Mouse (Mus musculus) liver, embryonic 12.5 days (tissue): ENCODE data around the gene Cenpb. TPM values are rescaled to one million over a fixed set of nuclear protein-coding genes. Genes with fewer than 3 reads are reported as not detected.
A peak's percentile ranks its signal among the peaks of the same experiment; 100 is the strongest.

Experiments
- ATAC-seq: fragments of 200-750 bp; cut with Nextera tagmentation; 2 replicates; pipeline ENCODE4 v1.8.0; 2017; ENCODE audit warnings: moderate number of reproducible peaks, mild to moderate bottlenecking, moderate library complexity
- H3K27ac ChIP-seq: fragments of 300-500 bp; sonication (generic); 2 replicates; pipeline ENCODE4 v1.5.1; 2016; ENCODE audit warnings: mild to moderate bottlenecking
- H3K27me3 ChIP-seq: fragments of 300-500 bp; sonication (generic); replicated peaks from 2 replicates; pipeline ENCODE4 v1.6.1; 2016; ENCODE audit warnings: mild to moderate bottlenecking, moderate library complexity
- H3K36me3 ChIP-seq: fragments of 300-500 bp; sonication (generic); 2 replicates; pipeline ENCODE4 v1.6.1; 2016; ENCODE audit warnings: mild to moderate bottlenecking, moderate library complexity
- H3K4me1 ChIP-seq: fragments of 300-500 bp; sonication (generic); 2 replicates; pipeline ENCODE4 v1.6.1; 2016
- H3K4me2 ChIP-seq: fragments of 300-500 bp; sonication (generic); 2 replicates; pipeline ENCODE4 v1.6.1; 2016; ENCODE audit warnings: mild to moderate bottlenecking, moderate library complexity
- H3K4me3 ChIP-seq: fragments of 300-500 bp; sonication (generic); 2 replicates; pipeline ENCODE4 v1.5.1; 2016; ENCODE audit warnings: mild to moderate bottlenecking, moderate library complexity
- H3K9ac ChIP-seq: fragments of 300-500 bp; sonication (generic); 2 replicates; pipeline ENCODE4 v1.6.1; 2016; ENCODE audit warnings: mild to moderate bottlenecking, moderate library complexity
- H3K9me3 ChIP-seq: fragments of 300-500 bp; sonication (generic); replicated peaks from 2 replicates; pipeline ENCODE4 v1.6.1; 2016; ENCODE audit warnings: mild to moderate bottlenecking, moderate library complexity
- WGBS: fragments of 180-500 bp; shearing (Covaris S2); methylation state at CpG from one replicate; pipeline ENCODE4 v1.1.7; 2016; ENCODE audit not compliant: insufficient replicate concordance; 5-methylcytosine and 5-hydroxymethylcytosine counted together
- polyA plus RNA-seq: library from polyadenylated mRNA; unstranded; fragments of >200 nt; fragmentation: Nextera tagmentation; extraction: Ambion mirVana; gene quantifications from 2 replicates; pipeline ENCODE4 v1.2.1, GENCODE M21; 2016

Cenpb gene
- polyA plus RNA-seq, 1 experiment from 2014 or later: 6.5 TPM

DNA sequence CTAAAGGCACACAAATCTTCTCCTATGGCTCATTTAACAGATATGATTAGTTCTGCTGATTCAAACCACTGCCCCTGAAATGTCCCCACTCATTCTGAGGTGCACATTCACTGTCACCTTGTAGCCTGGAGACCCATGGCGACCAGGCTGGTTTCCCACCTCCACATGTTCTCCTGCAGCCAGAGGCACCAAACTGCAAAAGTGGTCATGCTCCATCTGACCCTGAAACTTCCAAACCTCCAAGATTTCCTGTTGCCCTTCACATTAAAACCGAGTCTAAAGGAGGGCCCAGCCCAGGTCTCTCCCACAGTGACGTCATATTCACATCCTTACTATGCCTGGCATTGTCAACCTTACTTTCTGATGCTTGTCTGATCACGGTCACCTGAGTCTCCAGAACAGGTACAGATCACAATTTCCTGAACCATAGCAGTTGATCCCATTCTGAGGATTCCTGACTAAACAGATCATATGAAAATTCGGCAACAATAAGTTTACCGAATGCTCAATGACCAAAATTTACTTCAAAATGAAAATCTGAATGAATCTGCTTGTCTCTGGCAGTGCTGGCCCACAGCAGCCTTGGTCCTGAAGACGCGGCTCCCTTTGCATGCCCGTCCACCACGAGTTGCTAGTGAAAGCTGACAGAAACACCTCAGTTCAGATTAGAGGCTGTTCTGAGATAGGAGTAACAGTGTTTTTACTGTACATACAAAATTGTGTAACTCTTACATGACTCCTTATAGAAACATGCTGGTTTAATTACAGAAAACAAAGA is 47.6 kb downstream of the Cenpb start:
- peaks cover 17% of the 10 kb centered on the region for H3K36me3 ChIP-seq
- WGBS: 77% methylated on average over 10 of the region's 10 CpGs
- no peak for ATAC-seq
- H3K4me2 ChIP-seq: no peak overlapping the region
- no peaks in the 10 kb centered on the region for H3K27me3 ChIP-seq
- no peaks in the 10 kb centered on the region for H3K9me3 ChIP-seq
- no peak overlapping the region for H3K4me3 ChIP-seq
- H3K4me1 ChIP-seq: peaks cover 90% of the 10 kb centered on the region
- H3K27ac ChIP-seq: peak overlapping the region; percentile 57
- H3K9ac ChIP-seq: peak overlapping the region; percentile 12; the same call in 1 of the 2 replicates

DNA sequence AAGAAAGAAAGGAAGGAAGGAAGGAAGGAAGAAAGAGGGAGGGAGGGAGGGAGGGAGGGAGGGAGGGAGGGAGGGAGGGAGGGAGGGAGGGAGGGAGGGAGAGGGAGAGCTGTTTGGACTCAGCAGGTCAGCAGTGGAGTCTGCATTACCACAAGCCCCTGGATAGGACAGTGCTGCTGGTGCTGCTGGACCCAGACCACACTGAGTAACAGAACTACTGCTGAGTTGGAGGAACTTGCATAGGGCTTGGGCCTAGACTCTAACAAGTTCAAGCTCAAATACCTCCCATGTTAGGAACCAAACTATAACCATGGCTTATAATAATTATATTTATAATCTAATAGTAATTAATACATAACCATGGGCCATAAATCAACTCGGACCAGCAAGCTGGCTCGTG is 49.0 kb downstream of the Cenpb start:
- peaks cover 16% of the 10 kb centered on the region for H3K36me3 ChIP-seq
- H3K27ac ChIP-seq: peak overlapping the region; percentile 58
- no peaks in the 10 kb centered on the region for H3K27me3 ChIP-seq
- no peak overlapping the region for H3K4me3 ChIP-seq
- H3K9ac ChIP-seq: peak overlapping the region; percentile 42; the same call in 1 of the 2 replicates
- H3K9me3 ChIP-seq: no peaks in the 10 kb centered on the region
- no peak overlapping the region for H3K4me2 ChIP-seq
- 88% methylated on average over 2 of the region's 2 CpGs for WGBS
- ATAC-seq: no peak
- peaks cover 90% of the 10 kb centered on the region for H3K4me1 ChIP-seq

DNA sequence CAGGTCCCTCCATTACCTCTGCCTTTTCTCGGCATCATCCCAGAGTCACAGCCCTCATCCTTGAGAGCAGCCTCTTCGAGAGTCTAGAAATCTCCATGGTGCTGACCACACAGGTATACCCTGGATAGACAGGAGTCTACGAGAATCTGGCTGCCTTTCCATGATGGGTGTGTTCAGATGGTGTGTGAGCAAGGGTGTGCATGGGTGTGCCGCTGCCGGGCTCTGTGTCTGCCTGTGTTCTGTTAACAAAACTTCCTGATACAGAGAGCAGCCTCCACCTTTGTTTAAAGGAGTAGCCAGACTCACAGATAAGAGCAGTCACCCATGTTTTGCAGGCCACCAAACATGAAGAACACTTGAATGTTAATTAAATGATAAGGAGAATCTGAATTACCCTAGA is 50.0 kb downstream of the Cenpb start:
- ATAC-seq: peak; percentile 77
- 38% methylated on average over 5 of the region's 5 CpGs for WGBS
- no peaks in the 10 kb centered on the region for H3K9me3 ChIP-seq
- H3K27ac ChIP-seq: peak overlapping the region; percentile 87
- H3K4me2 ChIP-seq: peak overlapping the region; percentile 91
- peak overlapping the region; percentile 80; the same call in 1 of the 2 replicates for H3K9ac ChIP-seq
- H3K4me3 ChIP-seq: peak overlapping the region; percentile 21; the same call in 1 of the 2 replicates
- H3K36me3 ChIP-seq: peaks cover 16% of the 10 kb centered on the region
- H3K4me1 ChIP-seq: peaks cover 86% of the 10 kb centered on the region
- peaks cover 7% of the 10 kb centered on the region for H3K27me3 ChIP-seq

DNA sequence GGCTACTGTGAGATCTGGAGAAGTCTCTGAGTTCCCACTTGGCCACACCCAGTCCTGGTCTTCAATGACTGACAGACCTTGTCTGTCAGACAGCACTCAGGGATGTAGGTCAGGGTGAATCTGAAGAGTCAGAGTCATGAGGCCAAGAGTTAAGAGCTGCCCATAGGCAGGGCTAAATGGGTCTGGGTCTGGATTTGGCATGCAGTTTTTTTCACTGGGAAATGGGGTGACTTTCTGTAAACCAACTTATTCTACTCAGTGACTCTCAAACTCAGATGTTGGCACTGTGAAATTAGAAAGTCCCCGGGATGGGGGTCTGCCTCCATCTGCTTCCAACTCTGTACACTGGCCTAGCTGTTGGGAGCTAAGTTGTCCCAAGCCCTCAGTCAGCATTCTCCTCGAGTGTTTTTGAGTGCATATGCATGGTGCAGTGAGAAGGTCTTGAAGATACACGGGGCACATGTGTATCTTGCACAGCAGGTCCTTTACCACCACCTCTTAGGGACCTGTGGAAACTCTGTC is 51.2 kb downstream of the Cenpb start:
- H3K9me3 ChIP-seq: no peaks in the 10 kb centered on the region
- WGBS: 71% methylated on average over 3 of the region's 3 CpGs
- no peak for ATAC-seq
- peak overlapping the region; percentile 80 for H3K9ac ChIP-seq
- peaks cover 11% of the 10 kb centered on the region for H3K27me3 ChIP-seq
- H3K4me1 ChIP-seq: peaks cover 80% of the 10 kb centered on the region
- H3K36me3 ChIP-seq: peaks cover 6% of the 10 kb centered on the region
- peak overlapping the region; percentile 87; the same call in 1 of the 2 replicates for H3K27ac ChIP-seq
- H3K4me3 ChIP-seq: peak overlapping the region; percentile 66
- peak overlapping the region; percentile 91 for H3K4me2 ChIP-seq

DNA sequence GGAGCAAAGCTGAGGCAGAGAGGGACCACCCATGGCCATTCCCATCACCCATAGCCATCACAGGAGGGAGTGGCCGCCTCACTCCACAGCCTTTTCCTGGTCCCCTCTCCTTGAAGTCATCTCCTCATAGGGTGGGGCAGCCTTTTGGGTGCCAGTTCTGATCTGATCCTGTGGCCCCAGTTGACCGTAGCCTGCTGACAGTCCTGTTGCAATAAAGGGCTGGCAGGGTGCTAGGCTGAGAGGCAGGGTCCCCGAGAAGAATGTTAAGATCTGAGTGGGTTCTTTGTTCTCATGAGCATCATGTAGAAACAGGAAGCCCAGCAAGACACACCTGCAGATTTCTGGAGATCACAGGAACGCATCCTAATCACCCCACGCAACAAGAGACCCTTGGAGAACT is 51.7 kb downstream of the Cenpb start:
- Histone ChIP-seq H3K4me1 (peaks cover 78% of the 10 kb centered on the region), H3K27me3 (peaks cover 15% of the 10 kb centered on the region), H3K4me2 (peak overlapping the region; percentile 91), H3K9ac (peak overlapping the region; percentile 80), H3K27ac (peak overlapping the region; percentile 87), H3K4me3 (peak overlapping the region; percentile 66), H3K36me3 (peaks cover 4% of the 10 kb centered on the region; the same call in 1 of the 2 replicates), H3K9me3 (no peaks in the 10 kb centered on the region)
- no peak for ATAC-seq
- WGBS: 76% methylated on average over 5 of the region's 5 CpGs

DNA sequence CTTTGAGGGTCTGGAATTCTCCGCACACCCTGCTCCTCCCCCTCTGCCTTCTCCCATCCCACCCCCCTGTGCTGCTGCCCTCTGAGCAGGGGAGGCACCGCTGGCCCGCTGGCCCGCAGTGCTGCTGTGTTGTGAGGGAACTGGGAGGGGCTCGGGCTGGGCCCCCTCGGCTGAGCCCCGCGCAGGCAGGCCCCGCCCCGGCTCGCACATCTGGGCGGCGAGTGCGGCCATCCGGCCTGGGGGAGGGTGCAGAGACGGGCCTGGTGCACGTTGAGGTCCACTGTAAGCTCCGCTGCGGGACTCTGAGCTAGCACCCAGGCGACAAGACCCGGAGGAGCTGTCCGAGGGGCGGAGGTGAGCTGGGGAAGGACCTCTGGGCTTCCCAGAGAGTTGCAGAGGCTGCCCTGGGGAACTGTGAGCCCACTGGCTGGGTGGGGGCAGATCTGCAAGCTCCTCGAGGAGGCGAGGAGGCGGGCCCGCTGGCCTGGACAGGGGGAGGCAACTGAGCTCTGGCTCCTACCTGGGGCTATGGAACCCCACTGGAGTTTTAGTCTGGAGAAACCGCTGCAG is 52.6 kb downstream of the Cenpb start, which contains the start of gene Hspa12b:
TSS of gene Hspa12b (plus strand) at position 120 of the 570 bp plus-strand sequence.
- Histone ChIP-seq H3K27me3 (peaks cover 19% of the 10 kb centered on the region), H3K4me3 (peak within 1 kb of the TSS; percentile 66), H3K9ac (peak within 1 kb of the TSS; percentile 80), H3K4me2 (peak within 1 kb of the TSS; percentile 91), H3K4me1 (peaks cover 71% of the 10 kb centered on the region), H3K27ac (peak within 1 kb of the TSS; percentile 87), H3K36me3 (peaks cover 4% of the 10 kb centered on the region; the same call in 1 of the 2 replicates), H3K9me3 (no peaks in the 10 kb centered on the region)
- 1% methylated on average over 28 of the region's 28 CpGs for WGBS
- ATAC-seq: peak; percentile 86

DNA sequence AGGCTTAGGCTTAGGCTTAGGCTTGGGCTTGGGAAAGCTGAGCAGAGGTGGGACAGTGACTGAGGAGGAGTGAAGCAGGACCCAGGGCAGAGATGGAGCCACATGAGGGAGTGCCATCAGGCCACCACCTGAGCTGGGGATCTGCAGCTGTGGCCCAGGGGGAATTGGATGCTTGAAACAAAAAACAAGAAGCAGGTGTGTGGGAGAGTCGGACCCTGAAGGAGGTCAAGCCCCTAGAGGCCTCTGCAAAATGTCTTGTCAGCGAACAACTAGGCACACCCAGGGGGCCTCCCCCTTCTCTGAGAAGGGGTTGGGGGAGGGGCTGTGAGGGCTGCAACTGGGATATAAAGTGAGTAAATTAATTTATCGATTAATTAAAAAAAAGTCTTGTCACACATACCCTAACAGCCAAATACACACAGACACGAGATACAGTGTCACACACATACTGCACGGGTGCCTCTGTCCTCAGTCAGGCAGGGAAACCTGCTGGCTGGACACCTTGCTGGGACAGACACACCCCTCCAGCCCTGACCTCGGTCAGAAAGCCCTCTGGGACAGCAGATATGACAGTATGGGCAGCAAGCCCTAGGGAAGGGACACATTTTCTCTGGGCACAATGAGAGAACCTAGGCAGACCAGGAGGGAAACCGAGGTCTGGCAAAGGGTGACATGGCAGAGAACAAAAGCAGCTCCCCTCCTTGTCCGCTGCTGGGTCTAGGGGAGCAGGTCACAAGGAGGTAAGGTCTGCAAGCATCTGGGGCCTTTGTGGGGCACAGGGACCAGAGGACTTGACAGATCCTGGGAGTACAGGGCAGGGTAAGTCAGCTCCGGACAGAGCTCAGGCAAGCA is 53.7 kb downstream of the Cenpb start:
- 50% methylated on average over 9 of the region's 9 CpGs for WGBS

More for the DNA sequence above, 53.7 kb downstream of the Cenpb start:
- Histone ChIP-seq H3K4me1 (peaks cover 61% of the 10 kb centered on the region), H3K27ac (peak overlapping the region; percentile 87), H3K9ac (peak overlapping the region; percentile 80; the same call in 1 of the 2 replicates), H3K4me3 (no peak overlapping the region), H3K36me3 (no peaks in the 10 kb centered on the region), H3K9me3 (no peaks in the 10 kb centered on the region), H3K4me2 (peak overlapping the region; percentile 91), H3K27me3 (peaks cover 19% of the 10 kb centered on the region)
- ATAC-seq: no peak

Other genes starting within 250 kb of the Cenpb start
- gene Gfra4, start 137.0 kb downstream of the Cenpb start, polyA plus RNA-seq: 0.86 and 1.6 TPM in 2 replicates
- 0.62 and 0.90 TPM in 2 replicates for gene Adam33, start 116.3 kb downstream of the Cenpb start, polyA plus RNA-seq
- gene Siglec1, start 93.3 kb downstream of the Cenpb start, polyA plus RNA-seq: 0.36 and 0.42 TPM in 2 replicates
- 4.2 TPM in 2 replicates for gene Hspa12b, start 52.8 kb downstream of the Cenpb start, polyA plus RNA-seq
- gene Gm11037, start 46.6 kb downstream of the Cenpb start, polyA plus RNA-seq: not detected in 2 replicates
- 131 and 141 TPM in 2 replicates for gene 1700037H04Rik, start 20.0 kb downstream of the Cenpb start, polyA plus RNA-seq
- 172 and 182 TPM in 2 replicates for gene Cdc25b, start 6.9 kb upstream of the Cenpb start, polyA plus RNA-seq
- 1.0 and 1.1 TPM in 2 replicates for gene Spef1, start 7.2 kb upstream of the Cenpb start, polyA plus RNA-seq
- 16.4 and 17.0 TPM in 2 replicates for gene Ap5s1, start 27.0 kb upstream of the Cenpb start, polyA plus RNA-seq
- gene Mavs, start 54.0 kb upstream of the Cenpb start, polyA plus RNA-seq: 31.8 and 33.3 TPM in 2 replicates
- gene Pank2, start 82.4 kb upstream of the Cenpb start, polyA plus RNA-seq: 42.0 and 44.8 TPM in 2 replicates
- gene Rnf24, start 172.8 kb upstream of the Cenpb start, polyA plus RNA-seq: 0.57 and 0.72 TPM in 2 replicates